Mouse (Mus musculus) liver, embryonic 14.5 days (tissue): Measurements from ENCODE around the gene 1700023F06Rik. TPM values are rescaled to one million over a fixed set of nuclear protein-coding genes. Genes with fewer than 3 reads are reported as not detected.

Experiments
- ATAC-seq: fragments of 200-750 bp; cut with Nextera tagmentation; 2 replicates; pipeline ENCODE4 v1.8.0; 2017; ENCODE audit warnings: moderate number of reproducible peaks, mild to moderate bottlenecking, moderate library complexity; ENCODE audit not compliant: insufficient read depth
- DNase-seq, 3 experiments: peaks; one replicate each; pipeline ENCODE4 v3.0.0-alpha.2; 2012 to 2013; ENCODE audit warnings: low read depth in 3 of 3, low spot score in 3 of 3
- H3K27ac ChIP-seq: fragments of 300-500 bp; sonication (generic); 2 replicates; pipeline ENCODE4 v1.5.1; 2014; ENCODE audit warnings: moderate library complexity, mild to moderate bottlenecking, control low read depth, inconsistent platforms
- H3K27me3 ChIP-seq: fragments of 300-500 bp; sonication (generic); 2 replicates; pipeline ENCODE4 v1.6.1; 2014; ENCODE audit warnings: mild to moderate bottlenecking, low read length, moderate library complexity; ENCODE audit not compliant: control insufficient read depth, insufficient read depth
- H3K36me3 ChIP-seq: fragments of 300-500 bp; sonication (generic); replicated peaks from 2 replicates; pipeline ENCODE4 v1.6.1; 2014; ENCODE audit warnings: low read depth; ENCODE audit not compliant: control insufficient read depth, insufficient read depth
- H3K4me1 ChIP-seq, 2 experiments: fragments of 200-500 bp in 1 of 2; fragments of 300-500 bp in 1 of 2; sonication (generic) in 1 of 2; replicated peaks; 2 replicates each; pipeline ENCODE4 v1.6.1; 2012 to 2014; ENCODE audit warnings: antibody characterized with exemption in 1 of 2, inconsistent platforms in 1 of 2, low read length in 1 of 2; ENCODE audit not compliant: control insufficient read depth in 2 of 2, insufficient read depth in 2 of 2
- H3K4me2 ChIP-seq: fragments of 300-500 bp; sonication (generic); 2 replicates; pipeline ENCODE4 v1.6.1; 2014; ENCODE audit warnings: low read depth, mild to moderate bottlenecking, control low read depth, moderate library complexity
- H3K4me3 ChIP-seq, 2 experiments: fragments of 200-500 bp in 1 of 2; fragments of 300-500 bp in 1 of 2; sonication (generic) in 1 of 2; 2 replicates each; pipeline ENCODE4 v1.5.1; 2012 to 2014; ENCODE audit warnings: low read depth in 2 of 2, low read length in 2 of 2, mild to moderate bottlenecking in 2 of 2, control low read depth in 1 of 2, inconsistent platforms in 1 of 2, moderate library complexity in 1 of 2; ENCODE audit not compliant: insufficient read depth in 1 of 2
- H3K9ac ChIP-seq: fragments of 300-500 bp; sonication (generic); replicated peaks from 2 replicates; pipeline ENCODE4 v1.6.1; 2014; ENCODE audit warnings: mild to moderate bottlenecking, control low read depth, moderate library complexity
- H3K9me3 ChIP-seq: fragments of 300-500 bp; sonication (generic); 2 replicates; pipeline ENCODE4 v1.6.1; 2016; ENCODE audit warnings: low read length, mixed read lengths; ENCODE audit not compliant: control insufficient read depth
- CTCF ChIP-seq: IDR thresholded peaks from 2 replicates; pipeline ENCODE4 v1.5.1; 2016; ENCODE audit warnings: antibody characterized with exemption, low read depth, control low read depth
- EP300 ChIP-seq: IDR thresholded peaks from 2 replicates; pipeline ENCODE4 v1.6.1; 2016; ENCODE audit warnings: antibody characterized with exemption, low read depth
- WGBS: fragments of 180-500 bp; shearing (Covaris S2); extraction: QIAGEN DNeasy Blood & Tissue Kit; methylation state at CpG from one replicate; pipeline ENCODE4 v1.1.7; 2014; ENCODE audit not compliant: insufficient replicate concordance; 5-methylcytosine and 5-hydroxymethylcytosine counted together
- polyA plus RNA-seq, 2 experiments: library from polyadenylated mRNA; depleted of rRNA in 1 of 2; stranded (reverse) in 1 of 2; unstranded in 1 of 2; fragments of >200 nt; fragmentation: Nextera tagmentation in 1 of 2; extraction: Ambion mirVana in 1 of 2; gene quantifications; 2 replicates each; pipeline versions ENCODE4 v1.2.1 to v1.2.3; 2012 to 2014

The 1700023F06Rik gene
- polyA plus RNA-seq, 2 experiments: not detected

DNA sequence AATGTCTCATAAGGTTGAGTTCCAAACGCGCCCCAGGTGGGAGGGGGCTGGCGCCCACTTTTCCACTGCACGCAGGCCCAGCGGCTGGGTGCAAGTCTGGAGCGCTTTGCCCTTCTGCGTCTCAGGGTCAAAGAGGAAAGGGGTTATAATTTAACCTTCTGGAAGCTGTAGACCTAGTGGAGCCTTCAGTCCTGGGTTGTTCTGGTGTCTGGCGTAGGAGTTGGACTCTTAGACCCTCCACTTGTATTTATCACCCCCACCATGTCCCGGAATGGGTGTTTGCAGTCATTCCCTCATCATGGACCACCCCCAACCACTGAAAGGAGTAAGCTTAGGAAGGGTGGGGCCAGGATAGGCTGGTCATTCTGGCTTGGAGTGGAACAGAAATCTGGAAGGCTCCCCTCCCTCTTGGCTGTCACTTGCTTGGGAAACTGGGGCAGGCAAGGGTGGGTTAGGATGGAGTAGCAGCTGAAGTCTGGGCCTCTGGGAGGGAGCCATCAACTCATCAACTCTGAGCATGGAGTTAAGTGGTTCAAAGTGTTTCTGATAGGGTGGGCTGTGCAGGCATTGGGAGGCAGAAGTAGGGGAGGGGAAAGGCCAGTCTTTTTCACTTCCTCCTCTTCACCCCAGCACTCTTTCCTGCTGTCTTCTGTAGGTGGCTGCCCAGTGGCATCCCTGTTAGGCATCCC, 36.5 kb downstream of the 1700023F06Rik start:
- H3K27ac ChIP-seq: no peak overlapping the region

DNA sequence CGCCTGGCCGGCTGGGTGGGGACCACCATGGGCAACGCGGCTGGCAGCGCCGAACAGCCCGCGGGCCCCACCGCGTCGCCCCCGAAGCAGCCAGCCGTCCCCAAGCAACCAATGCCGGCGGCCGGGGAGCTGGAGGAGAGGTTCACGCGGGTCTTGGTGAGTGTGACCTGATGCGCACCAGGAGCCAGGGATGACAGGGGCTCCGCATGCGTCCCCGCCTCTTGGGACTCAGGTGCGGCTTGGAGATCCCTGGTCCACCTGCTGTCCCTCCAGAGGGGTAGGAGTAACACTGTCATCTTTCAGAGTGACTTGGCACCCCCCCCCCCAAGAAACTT, 37.1 kb downstream of the 1700023F06Rik start:
- Histone ChIP-seq H3K36me3 (no peaks in the 10 kb centered on the region), H3K27ac (no peak overlapping the region), H3K9me3 (no peaks in the 10 kb centered on the region), H3K4me2 (peak overlapping the region; percentile 47), H3K4me3 (peak overlapping the region; percentile 38 to 40), H3K4me1 (peaks cover 0 to 11% of the 10 kb centered on the region in 2 experiments; a peak in 2 of 4 replicates), H3K9ac (no peak overlapping the region; the same call in 1 of the 2 replicates), H3K27me3 (peaks cover 26% of the 10 kb centered on the region)
- DNase-seq (no peak), ATAC-seq (no peak)
- no peak for TF ChIP-seq CTCF
- TF ChIP-seq EP300: no peak
- WGBS: 1% methylated on average over 22 of the region's 23 CpGs

More for the DNA sequence above, 36.5 kb downstream of the 1700023F06Rik start:
- no peaks in the 10 kb centered on the region for H3K9me3 ChIP-seq
- TF ChIP-seq CTCF: no peak
- TF ChIP-seq EP300: no peak
- no peak for DNase-seq
- 17% methylated on average over 9 of the region's 9 CpGs for WGBS
- peaks cover 0 to 11% of the 10 kb centered on the region in 2 experiments; a peak in 2 of 4 replicates for H3K4me1 ChIP-seq
- H3K4me2 ChIP-seq: peak overlapping the region; percentile 47
- no peak for ATAC-seq
- no peak overlapping the region for H3K9ac ChIP-seq
- no peaks in the 10 kb centered on the region for H3K36me3 ChIP-seq
- H3K27me3 ChIP-seq: peaks cover 26% of the 10 kb centered on the region
- peak overlapping the region; percentile 27 to 40 for H3K4me3 ChIP-seq

DNA sequence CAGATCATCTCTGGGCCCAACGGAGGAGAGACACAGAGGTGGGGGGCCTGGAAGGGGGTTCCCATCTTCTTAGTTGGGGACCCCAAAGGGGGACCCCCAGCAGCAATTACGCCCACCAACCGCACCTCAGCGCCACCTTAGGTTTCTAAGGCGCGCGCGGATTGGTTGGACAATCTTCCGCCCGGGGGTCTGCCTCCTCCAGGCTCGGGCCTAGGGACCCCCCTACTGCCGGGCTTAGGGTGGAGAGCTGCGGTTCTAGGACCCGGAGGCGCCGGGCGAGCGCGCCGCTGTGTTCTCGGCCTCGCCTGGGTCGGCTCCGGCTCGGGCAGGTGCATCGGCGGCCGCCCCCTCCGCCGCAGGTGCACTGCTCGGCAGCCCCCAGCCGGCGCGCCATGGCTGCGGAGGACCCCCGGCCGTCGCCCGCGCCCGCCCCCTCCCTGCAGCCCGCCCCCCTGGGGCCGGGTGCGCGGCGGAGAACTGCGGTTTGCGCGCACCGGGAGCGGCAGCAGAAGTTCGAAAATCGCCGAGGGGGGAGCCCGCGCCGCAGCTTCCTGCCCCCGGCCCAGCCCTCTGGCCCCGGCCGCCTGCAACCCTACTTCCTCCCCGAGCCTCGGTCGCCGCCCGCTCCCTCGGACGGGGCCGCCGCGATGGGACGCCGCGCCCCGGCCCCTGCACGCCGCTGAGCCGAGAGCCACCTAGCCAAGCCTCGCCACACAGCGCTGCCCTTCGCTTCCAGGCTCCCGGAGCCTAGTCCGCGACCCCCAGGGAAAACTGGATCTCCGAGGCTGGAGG, 37.7 kb downstream of the 1700023F06Rik start, which contains the start of gene Fmnl1:
Gene Fmnl1 (plus strand): TSS at position 614 of the 792 bp plus-strand sequence.
- Histone ChIP-seq H3K9me3 (no peaks in the 10 kb centered on the region), H3K4me3 (peak within 1 kb of the TSS; percentile 38 to 40), H3K4me1 (peaks cover 0 to 9% of the 10 kb centered on the region in 2 experiments; a peak in 2 of 4 replicates), H3K4me2 (peak within 1 kb of the TSS; percentile 47), H3K27me3 (peaks cover 26% of the 10 kb centered on the region), H3K9ac (no peak within 1 kb of the TSS; the same call in 1 of the 2 replicates), H3K36me3 (no peaks in the 10 kb centered on the region), H3K27ac (no peak within 1 kb of the TSS)
- DNase-seq (no peak), ATAC-seq (no peak)
- 1% methylated on average over 59 of the region's 84 CpGs for WGBS
- TF ChIP-seq CTCF: no peak
- TF ChIP-seq EP300: no peak

DNA sequence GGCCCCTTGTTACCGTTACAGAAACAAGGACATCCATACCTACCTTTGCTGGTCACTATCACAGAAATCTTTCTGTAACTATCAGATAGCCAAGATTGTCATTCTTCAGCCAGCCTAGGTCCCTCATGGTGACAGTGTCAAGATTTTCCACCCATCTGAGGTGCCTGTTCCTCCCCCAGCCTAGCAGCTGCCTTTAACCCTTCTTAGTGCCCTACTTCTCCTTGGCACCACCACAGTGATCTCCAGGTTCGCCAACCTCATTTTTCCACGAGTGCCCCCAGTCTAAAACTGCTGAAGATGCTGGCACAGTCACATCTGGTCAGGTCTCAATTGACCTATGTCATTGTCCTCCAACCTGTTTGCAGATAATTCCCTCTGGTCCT, 38.3 kb downstream of the 1700023F06Rik start:
- ATAC-seq (no peak), DNase-seq (no peak)
- Histone ChIP-seq H3K9ac (no peak overlapping the region), H3K4me2 (peak overlapping the region; percentile 47; the same call in 1 of the 2 replicates), H3K4me1 (peaks cover 0 to 7% of the 10 kb centered on the region in 2 experiments; a peak in 2 of 4 replicates), H3K27ac (no peak overlapping the region), H3K9me3 (no peaks in the 10 kb centered on the region), H3K36me3 (no peaks in the 10 kb centered on the region), H3K4me3 (no peak overlapping the region), H3K27me3 (peaks cover 26% of the 10 kb centered on the region)
- TF ChIP-seq EP300: no peak
- no peak for TF ChIP-seq CTCF
- WGBS: 37% methylated on average over 3 of the region's 3 CpGs

DNA sequence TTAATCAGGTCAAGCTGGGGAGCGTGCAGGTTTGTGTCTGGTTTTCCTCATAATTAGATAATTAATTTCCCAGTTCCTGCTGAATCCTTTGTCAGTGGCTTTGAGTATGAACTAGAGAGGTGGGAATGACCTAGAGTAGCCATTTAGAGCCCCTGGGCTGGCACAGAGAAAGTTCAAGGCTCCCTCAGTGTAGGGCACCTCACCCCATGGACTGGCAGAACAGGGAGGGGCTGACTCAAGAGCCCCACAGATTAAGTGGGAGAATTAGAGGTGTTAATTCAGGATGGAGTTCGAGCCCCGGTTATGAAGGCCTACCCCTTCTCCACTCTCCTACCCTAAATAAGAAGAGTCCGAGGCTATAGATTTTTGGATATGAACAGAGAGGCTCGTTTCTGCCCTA, 38.7 kb downstream of the 1700023F06Rik start:
- 62% methylated on average over 5 of the region's 5 CpGs for WGBS
- TF ChIP-seq CTCF (no peak), EP300 (no peak)
- no peak overlapping the region for H3K4me2 ChIP-seq
- no peak overlapping the region for H3K4me3 ChIP-seq
- H3K4me1 ChIP-seq: peaks cover 0 to 6% of the 10 kb centered on the region in 2 experiments; a peak in 2 of 4 replicates
- H3K27ac ChIP-seq: no peak overlapping the region
- no peaks in the 10 kb centered on the region for H3K9me3 ChIP-seq
- H3K36me3 ChIP-seq: no peaks in the 10 kb centered on the region
- no peak for DNase-seq
- H3K9ac ChIP-seq: no peak overlapping the region
- no peak for ATAC-seq
- peaks cover 26% of the 10 kb centered on the region for H3K27me3 ChIP-seq
